Mouse (Mus musculus) cortical plate, adult 2 months (tissue): ENCODE measurements around the gene Psma1. TPM values are rescaled to one million over a fixed set of nuclear protein-coding genes. Genes with fewer than 3 reads are reported as not detected.

ENCODE experiments used
- H3K27ac ChIP-seq: fragments of 200-500 bp; 2 replicates; pipeline ENCODE4 v1.5.1; 2012; ENCODE audit warnings: low read length, control low read depth, inconsistent platforms; ENCODE audit not compliant: insufficient read depth
- H3K4me1 ChIP-seq: fragments of 200-500 bp; 2 replicates; pipeline ENCODE4 v1.6.1; 2011; ENCODE audit warnings: low read length; ENCODE audit not compliant: control insufficient read depth, insufficient read depth
- H3K4me3 ChIP-seq: fragments of 200-500 bp; 2 replicates; pipeline ENCODE4 v1.5.1; 2011; ENCODE audit warnings: mild to moderate bottlenecking, low read length, control low read depth; ENCODE audit not compliant: insufficient read depth
- CTCF ChIP-seq: fragments of 200-500 bp; IDR thresholded peaks from 2 replicates; pipeline ENCODE4 v1.5.1; 2011; ENCODE audit warnings: mild to moderate bottlenecking, control low read depth, low read length; ENCODE audit not compliant: insufficient read depth; ENCODE audit errors: extremely low read depth
- POLR2A ChIP-seq: fragments of 200-500 bp; IDR thresholded peaks from 2 replicates; pipeline ENCODE4 v1.6.1; 2011; ENCODE audit warnings: mild to moderate bottlenecking, low read length, control low read depth; ENCODE audit not compliant: insufficient read depth; ENCODE audit errors: extremely low read depth
- polyA plus RNA-seq: library from polyadenylated mRNA; depleted of rRNA; stranded (reverse); fragments of >200 nt; gene quantifications from 2 replicates; pipeline ENCODE4 v1.2.3, GENCODE M21; 2012

Psma1 gene
- polyA plus RNA-seq, 1 experiment, result 156 TPM

GRCm38 (mm10) chr7:114281671-114282070 lies 5.8 kb upstream of the Psma1 start:
- Histone ChIP-seq H3K27ac (no peak overlapping the region), H3K4me3 (no peak overlapping the region), H3K4me1 (no peaks in the 10 kb centered on the region; the same call in 1 of the 2 replicates)
- TF ChIP-seq CTCF, result peak; percentile 39; the same call in 1 of the 2 replicates
- no peak for TF ChIP-seq POLR2A

GRCm38 (mm10) chr7:114275372-114276004 lies 430 bp downstream of the Psma1 start:
- 0 out of 2 replicates have a peak, but pooled peaks cover 2% of the 10 kb centered on the region for H3K4me1 ChIP-seq
- peak overlapping the region; percentile 62 for H3K4me3 ChIP-seq
- TF ChIP-seq CTCF (no peak), POLR2A (no peak)
- H3K27ac ChIP-seq, result peak overlapping the region; percentile 39; the same call in 1 of the 2 replicates

GRCm38 (mm10) chr7:114268446-114268845 lies 7.5 kb downstream of the Psma1 start:
- no peaks in the 10 kb centered on the region for H3K4me1 ChIP-seq
- no peak overlapping the region for H3K27ac ChIP-seq
- no peak overlapping the region for H3K4me3 ChIP-seq
- TF ChIP-seq POLR2A, result no peak
- TF ChIP-seq CTCF, result no peak

GRCm38 (mm10) chr7:114253885-114254833 lies 21.8 kb downstream of the Psma1 start, which contains the start of gene Copb1:
Copb1 (minus strand) TSS chr7:114254711.
- H3K4me1 ChIP-seq, result no peaks in the 10 kb centered on the region; the same call in 1 of the 2 replicates
- no peak within 1 kb of the TSS for H3K27ac ChIP-seq
- TF ChIP-seq CTCF, result no peak
- peak; percentile 74 for TF ChIP-seq POLR2A
- H3K4me3 ChIP-seq, result peak within 1 kb of the TSS; percentile 66

GRCm38 (mm10) chr7:114251684-114252083 lies 24.2 kb downstream of the Psma1 start:
- Histone ChIP-seq H3K27ac (no peak overlapping the region), H3K4me3 (no peak overlapping the region), H3K4me1 (no peaks in the 10 kb centered on the region; the same call in 1 of the 2 replicates)
- TF ChIP-seq POLR2A (no peak), CTCF (peak; percentile 8; the same call in 1 of the 2 replicates)

GRCm38 (mm10) chr7:114233980-114234379 lies 41.9 kb downstream of the Psma1 start:
- Histone ChIP-seq H3K4me3 (no peak overlapping the region), H3K27ac (no peak overlapping the region), H3K4me1 (no peaks in the 10 kb centered on the region; the same call in 1 of the 2 replicates)
- no peak for TF ChIP-seq CTCF
- no peak for TF ChIP-seq POLR2A

GRCm38 (mm10) chr7:114232982-114233381 lies 42.9 kb downstream of the Psma1 start:
- no peaks in the 10 kb centered on the region; the same call in 1 of the 2 replicates for H3K4me1 ChIP-seq
- TF ChIP-seq CTCF, result no peak
- TF ChIP-seq POLR2A, result no peak
- H3K4me3 ChIP-seq, result no peak overlapping the region
- no peak overlapping the region for H3K27ac ChIP-seq

GRCm38 (mm10) chr7:114231857-114232256 lies 44.1 kb downstream of the Psma1 start:
- Histone ChIP-seq H3K4me3 (no peak overlapping the region), H3K4me1 (no peaks in the 10 kb centered on the region; the same call in 1 of the 2 replicates), H3K27ac (no peak overlapping the region)
- TF ChIP-seq POLR2A (no peak), CTCF (no peak)

GRCm38 (mm10) chr7:114226521-114226920 lies 49.4 kb downstream of the Psma1 start:
- Histone ChIP-seq H3K4me3 (no peak overlapping the region), H3K27ac (no peak overlapping the region), H3K4me1 (no peaks in the 10 kb centered on the region)
- TF ChIP-seq CTCF, result no peak
- no peak for TF ChIP-seq POLR2A
